Mouse (Mus musculus) heart, postnatal 36 days (tissue): ENCODE results near the gene Epb41l3. TPM values are rescaled to one million over a fixed set of nuclear protein-coding genes. Genes with fewer than 3 reads are reported as not detected.

Source experiments
- DNase-seq, 2 experiments: peaks; one replicate each; pipeline ENCODE4 v3.0.0; 2021 to 2022
- intact Hi-C: fragments of 180-260 bp; cut with DNase I; formaldehyde crosslinking; loops from one replicate; pipeline ENCODE4 v1.15.1; 2025
- total RNA-seq, 2 experiments: library from RNA; stranded (reverse); gene quantifications; 2 replicates each; pipeline ENCODE4 v1.2.3; 2021

The Epb41l3 gene
- total RNA-seq, 2 experiments from 2014 or later = 13.2 to 15.6 TPM

GRCm38 (mm10) chr17:69307636-69308035 lies 232.2 kb downstream of the Epb41l3 start:
- DNase-seq = no peak
- intact Hi-C loops = no loop called here

- intact Hi-C loops = no loop called here
- DNase-seq = no peak
Observed at GRCm38 (mm10) chr17:69309872-69310271, 234.4 kb downstream of the Epb41l3 start.

GRCm38 (mm10) chr17:69320496-69320895 lies 245.0 kb downstream of the Epb41l3 start:
- no peak for DNase-seq
- intact Hi-C loops = no loop called here

GRCm38 (mm10) chr17:69322721-69323120 lies 247.2 kb downstream of the Epb41l3 start:
- intact Hi-C loops = no loop called here
- no peak for DNase-seq

Other genes with a start within 250 kb of the Epb41l3 start
- not detected for gene Tmem200c, start 249.1 kb upstream of the Epb41l3 start, total RNA-seq